Mouse (Mus musculus) c-Kit-positive CD71-positive TER-119-positive erythroid progenitor cells, embryonic 14.5 days (primary cell): ENCODE results near the gene Itpr1.
A peak's percentile ranks its signal among the peaks of the same experiment; 100 is the strongest.

Experiments
- DNase-seq: peaks from one replicate; pipeline ENCODE4 v3.0.0-alpha.2; 2013; ENCODE audit warnings: low spot score

Itpr1 gene

GRCm38 (mm10) chr6:108278826-108279630 lies 66.1 kb downstream of the Itpr1 start:
- no peak for DNase-seq

DNA sequence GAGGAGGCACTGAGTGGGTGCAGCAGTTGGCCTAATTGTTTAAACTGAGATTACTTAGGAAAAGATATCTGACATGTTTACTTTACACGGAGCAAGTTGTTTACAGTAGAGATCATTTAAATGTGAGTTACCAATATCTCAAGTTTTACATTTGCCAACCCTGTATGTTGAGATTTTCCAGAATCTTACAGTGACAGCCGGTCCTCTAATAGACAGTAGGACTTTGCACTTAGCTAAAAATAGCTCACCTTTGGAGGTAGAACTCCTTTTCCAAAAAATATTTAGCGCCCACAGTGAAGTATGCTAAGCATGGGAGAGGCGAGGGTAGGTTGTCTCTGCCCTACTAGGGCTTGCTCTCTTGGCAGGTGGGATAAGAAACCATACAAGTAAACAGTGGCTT lies 69.2 kb downstream of the Itpr1 start:
- DNase-seq = no peak

GRCm38 (mm10) chr6:108282621-108283020 lies 69.7 kb downstream of the Itpr1 start:
- no peak for DNase-seq

GRCm38 (mm10) chr6:108284688-108285087 lies 71.8 kb downstream of the Itpr1 start:
- no peak for DNase-seq

- DNase-seq = no peak
Measured at GRCm38 (mm10) chr6:108288979-108289378, 76.1 kb downstream of the Itpr1 start.

DNA sequence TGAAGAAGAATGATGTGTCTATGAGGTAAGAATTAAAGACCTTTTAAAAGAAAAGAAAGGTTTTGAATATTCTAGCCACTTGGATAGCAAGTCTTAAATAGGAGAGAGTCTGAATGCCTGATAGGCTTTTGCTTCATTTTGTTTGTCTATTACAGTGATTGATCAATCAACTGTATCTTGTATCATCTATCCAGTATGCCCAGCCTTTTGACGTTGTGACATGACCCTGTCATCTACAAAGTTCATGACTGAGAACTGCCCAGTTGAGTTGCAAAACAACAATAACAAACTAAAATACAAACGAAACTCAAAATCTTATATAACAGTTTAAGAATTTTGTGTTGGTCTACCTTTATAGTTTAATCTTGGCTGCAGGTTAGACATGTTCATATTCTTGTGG lies 78.1 kb downstream of the Itpr1 start:
- DNase-seq = no peak

DNA sequence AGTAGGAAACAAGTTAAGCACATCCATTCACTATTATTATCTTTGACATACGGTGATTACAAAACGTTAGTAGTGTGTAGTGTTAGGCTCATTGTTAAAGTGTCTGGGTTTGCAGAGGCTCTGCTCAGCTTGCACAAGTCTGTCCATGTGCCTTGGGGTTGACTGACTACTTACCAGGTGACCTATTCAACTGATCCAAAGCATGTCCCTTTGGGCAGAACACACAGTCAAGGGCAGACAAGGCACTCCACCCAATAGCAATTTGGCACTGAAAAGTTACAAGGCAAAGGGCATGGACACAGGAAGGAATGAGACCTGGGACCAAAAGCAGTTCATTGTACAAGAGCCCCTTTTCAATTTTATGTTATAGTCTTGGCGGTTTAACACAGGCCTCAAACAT lies 78.7 kb downstream of the Itpr1 start:
- no peak for DNase-seq

GRCm38 (mm10) chr6:108301856-108302255 lies 89.0 kb downstream of the Itpr1 start:
- no peak for DNase-seq

- DNase-seq = no peak
Measured at GRCm38 (mm10) chr6:108303619-108304567, 91.0 kb downstream of the Itpr1 start.

DNA sequence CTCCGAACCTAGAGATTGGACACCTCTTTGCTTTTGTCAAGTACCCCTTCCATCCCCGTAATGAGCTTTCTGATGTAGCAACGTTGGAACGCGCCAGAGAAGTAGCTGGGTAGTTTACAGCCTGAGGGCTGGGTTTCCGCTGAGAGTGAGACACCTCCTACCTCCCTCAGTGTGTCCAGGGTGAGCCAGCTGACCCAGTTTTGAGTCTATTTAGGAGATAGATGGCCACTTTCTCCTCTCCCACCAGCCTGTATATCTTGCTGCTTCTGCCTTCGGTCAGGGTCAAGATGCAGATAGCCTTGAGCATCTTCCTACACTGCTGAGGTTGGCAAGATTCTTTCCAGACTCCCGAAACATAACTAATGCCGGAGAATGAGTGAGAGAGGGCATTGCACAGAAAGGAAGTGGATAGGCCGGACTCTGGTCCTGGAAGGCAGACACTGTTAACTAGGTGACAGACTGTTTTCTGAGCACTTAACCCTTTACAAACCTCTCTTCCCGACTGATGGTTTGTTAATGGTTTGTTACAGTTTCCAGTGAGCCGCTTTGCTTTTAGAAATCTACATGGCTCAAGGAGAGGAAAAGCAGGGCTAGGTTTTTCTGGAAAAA lies 92.4 kb downstream of the Itpr1 start:
- DNase-seq = no peak

- DNase-seq = no peak
Measured at GRCm38 (mm10) chr6:108306240-108306639, 93.3 kb downstream of the Itpr1 start.

- DNase-seq = peak; percentile 29
Measured at GRCm38 (mm10) chr6:108306910-108307584, 94.2 kb downstream of the Itpr1 start.

DNA sequence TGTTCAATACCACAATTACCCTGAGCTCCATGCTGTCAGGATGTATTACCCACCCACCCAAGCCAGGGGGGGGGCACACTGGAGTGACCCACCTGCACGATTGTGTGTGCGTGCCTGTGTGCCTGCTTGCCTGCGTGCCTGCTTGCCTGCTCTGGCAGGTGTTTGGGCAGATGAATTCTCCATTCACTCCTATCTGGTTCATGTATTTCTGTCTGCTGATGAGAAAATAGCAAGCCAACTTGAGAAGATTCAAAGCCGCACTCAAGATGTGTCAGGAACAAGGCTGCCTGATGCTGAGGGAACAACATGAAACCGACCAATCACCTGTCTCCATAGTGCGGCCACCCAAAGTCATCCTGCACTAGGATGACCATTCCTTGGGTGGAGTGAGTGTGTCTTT lies 94.9 kb downstream of the Itpr1 start:
- no peak for DNase-seq

DNA sequence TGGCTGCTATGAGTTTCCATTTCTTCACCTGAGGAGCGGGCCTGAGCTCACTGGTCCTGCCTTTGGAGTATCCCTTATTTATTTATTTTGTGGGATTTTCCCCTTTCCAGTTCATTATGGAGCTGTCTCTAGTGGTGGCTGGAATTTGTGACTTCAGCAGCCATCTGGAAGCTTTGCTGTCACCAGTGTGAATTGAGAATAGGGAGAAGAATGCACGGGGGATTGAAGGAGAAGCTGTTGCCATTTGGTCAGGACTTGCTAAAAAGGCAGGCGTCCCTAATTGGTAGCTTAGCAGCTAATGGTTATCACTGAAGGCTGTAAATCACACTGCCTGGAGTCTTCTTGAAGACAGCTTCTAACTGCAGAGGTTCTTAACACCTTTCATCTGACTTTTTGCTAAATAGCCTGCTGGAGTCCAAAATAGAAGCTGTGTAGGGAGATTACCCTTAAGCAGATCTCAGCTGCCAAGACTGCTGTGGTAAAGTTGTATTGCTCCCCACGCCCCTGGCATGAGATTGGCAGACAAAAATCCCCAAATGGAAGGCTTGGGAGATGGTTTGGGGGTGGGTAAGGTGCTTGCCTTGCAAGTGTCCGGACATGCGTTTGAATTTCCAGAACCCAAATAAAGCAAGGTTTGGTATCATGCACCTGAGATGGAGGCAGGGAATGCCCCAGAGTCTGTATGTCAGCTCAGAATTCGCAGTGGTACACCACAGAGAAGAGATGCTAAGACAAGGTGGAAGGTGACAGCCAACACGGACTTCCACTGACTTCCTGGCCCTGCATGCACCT lies 96.7 kb downstream of the Itpr1 start:
- DNase-seq = no peak

- DNase-seq = no peak
Measured at GRCm38 (mm10) chr6:108313056-108313455, 100.2 kb downstream of the Itpr1 start.

GRCm38 (mm10) chr6:108313997-108314396 lies 101.1 kb downstream of the Itpr1 start:
- no peak for DNase-seq

- DNase-seq = no peak
Measured at GRCm38 (mm10) chr6:108316268-108316824, 103.5 kb downstream of the Itpr1 start.

GRCm38 (mm10) chr6:108316951-108317350 lies 104.1 kb downstream of the Itpr1 start:
- DNase-seq = no peak

GRCm38 (mm10) chr6:108321653-108322052 lies 108.8 kb downstream of the Itpr1 start:
- no peak for DNase-seq

- DNase-seq = no peak
Measured at GRCm38 (mm10) chr6:108324464-108325025, 111.6 kb downstream of the Itpr1 start.
